Mouse (Mus musculus) brain, embryonic 14.5 days (tissue): ENCODE measurements around the gene Mtmr1.

Source experiments
- CTCF ChIP-seq: fragments of 200-500 bp; IDR thresholded peaks from 2 replicates; pipeline ENCODE4 v1.5.1; 2012; ENCODE audit warnings: inconsistent platforms, mild to moderate bottlenecking, moderate library complexity, borderline replicate concordance; ENCODE audit not compliant: insufficient read depth, insufficient read length; ENCODE audit errors: extremely low read depth
- POLR2A ChIP-seq: fragments of 200-500 bp; IDR thresholded peaks from 2 replicates; pipeline ENCODE4 v1.6.1; 2012; ENCODE audit warnings: mild to moderate bottlenecking, inconsistent platforms, borderline replicate concordance; ENCODE audit not compliant: poor library complexity, insufficient read depth, insufficient read length, severe bottlenecking; ENCODE audit errors: extremely low read depth

DNA sequence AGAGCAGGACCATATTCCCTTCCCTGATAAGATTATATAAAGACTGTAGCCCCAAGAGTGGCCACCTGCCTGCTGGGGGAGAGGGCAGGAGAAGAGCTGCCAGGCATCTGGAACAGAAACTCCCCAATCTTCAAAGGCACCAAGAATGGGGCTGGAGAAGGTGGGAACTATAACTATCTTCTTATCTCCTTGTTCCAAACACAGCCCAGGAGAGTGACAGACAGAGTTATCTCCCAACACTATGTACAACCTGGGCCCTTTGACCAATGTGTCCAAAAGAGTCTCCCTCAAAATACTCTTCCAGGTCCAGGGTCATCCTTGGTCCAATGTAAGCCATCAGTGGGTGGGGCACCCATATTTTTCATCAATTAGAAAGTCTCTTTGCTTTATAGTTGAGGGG lies 62.9 kb downstream of the Mtmr1 start:
- no peak for TF ChIP-seq POLR2A
- TF ChIP-seq CTCF: no peak
